Mouse (Mus musculus): ENCODE data around the gene Fastkd5. TPM values are rescaled to one million over a fixed set of nuclear protein-coding genes. Genes with fewer than 3 reads are reported as not detected.

Gene Fastkd5
- polyA plus RNA-seq, 1 experiment from 2014 or later = 23.8 TPM

GRCm38 (mm10) chr2:130595596-130595995, 34.2 kb downstream of the Fastkd5 start:
- H3K9me3 ChIP-seq (replicated peaks; ENCODE audit: control insufficient read depth, low read length) = no peaks in the 10 kb centered on the region
- DNase-seq (ENCODE audit: low spot score) (no peak), ATAC-seq (replicated peaks; ENCODE audit: insufficient number of reproducible peaks, low FRiP score, low TSS enrichment, low read depth) (no peak)
- H3K4me2 ChIP-seq (ENCODE audit: low read depth, low read length) = no peak overlapping the region
- H3K27ac ChIP-seq (replicated peaks; ENCODE audit: low read depth, low read length) = no peak overlapping the region
- 94% methylated on average over 1 of the region's 1 CpGs for WGBS
- H3K4me1 ChIP-seq (ENCODE audit: control insufficient read depth, insufficient read depth, low read length) = no peaks in the 10 kb centered on the region
- no peaks in the 10 kb centered on the region for H3K27me3 ChIP-seq (ENCODE audit: control insufficient read depth, insufficient read depth, low read length)
- H3K36me3 ChIP-seq (replicated peaks; ENCODE audit: control insufficient read depth, insufficient read depth, low read depth, low read length) = peaks cover 6% of the 10 kb centered on the region
- H3K4me3 ChIP-seq (ENCODE audit: low read depth, low read length) = no peak overlapping the region
- H3K9ac ChIP-seq (replicated peaks; ENCODE audit: low read length) = no peak overlapping the region

- H3K4me2 ChIP-seq (ENCODE audit: low read depth, low read length) = no peak overlapping the region
- DNase-seq (ENCODE audit: low spot score) (no peak), ATAC-seq (replicated peaks; ENCODE audit: insufficient number of reproducible peaks, low FRiP score, low TSS enrichment, low read depth) (no peak)
- H3K27ac ChIP-seq (replicated peaks; ENCODE audit: low read depth, low read length) = no peak overlapping the region
- H3K36me3 ChIP-seq (replicated peaks; ENCODE audit: control insufficient read depth, insufficient read depth, low read depth, low read length) = no peaks in the 10 kb centered on the region; the same call in 1 of the 2 replicates
- H3K9ac ChIP-seq (replicated peaks; ENCODE audit: low read length) = no peak overlapping the region
- no peak overlapping the region for H3K4me3 ChIP-seq (ENCODE audit: low read depth, low read length)
- H3K9me3 ChIP-seq (replicated peaks; ENCODE audit: control insufficient read depth, low read length) = no peaks in the 10 kb centered on the region
- 93% methylated on average over 2 of the region's 2 CpGs for WGBS
- no peaks in the 10 kb centered on the region for H3K27me3 ChIP-seq (ENCODE audit: control insufficient read depth, insufficient read depth, low read length)
- H3K4me1 ChIP-seq (ENCODE audit: control insufficient read depth, insufficient read depth, low read length) = no peaks in the 10 kb centered on the region
Observed at GRCm38 (mm10) chr2:130591016-130591415, 38.8 kb downstream of the Fastkd5 start.

GRCm38 (mm10) chr2:130589761-130590160, 40.1 kb downstream of the Fastkd5 start:
- no peak overlapping the region for H3K4me2 ChIP-seq (ENCODE audit: low read depth, low read length)
- no peaks in the 10 kb centered on the region for H3K4me1 ChIP-seq (ENCODE audit: control insufficient read depth, insufficient read depth, low read length)
- no peaks in the 10 kb centered on the region for H3K9me3 ChIP-seq (replicated peaks; ENCODE audit: control insufficient read depth, low read length)
- ATAC-seq (replicated peaks; ENCODE audit: insufficient number of reproducible peaks, low FRiP score, low TSS enrichment, low read depth) (no peak), DNase-seq (ENCODE audit: low spot score) (no peak)
- no peaks in the 10 kb centered on the region; the same call in 1 of the 2 replicates for H3K36me3 ChIP-seq (replicated peaks; ENCODE audit: control insufficient read depth, insufficient read depth, low read depth, low read length)
- H3K9ac ChIP-seq (replicated peaks; ENCODE audit: low read length) = no peak overlapping the region
- no peak overlapping the region for H3K27ac ChIP-seq (replicated peaks; ENCODE audit: low read depth, low read length)
- H3K27me3 ChIP-seq (ENCODE audit: control insufficient read depth, insufficient read depth, low read length) = no peaks in the 10 kb centered on the region
- 92% methylated on average over 2 of the region's 2 CpGs for WGBS
- no peak overlapping the region for H3K4me3 ChIP-seq (ENCODE audit: low read depth, low read length)

GRCm38 (mm10) chr2:130589157-130589556, 40.7 kb downstream of the Fastkd5 start:
- ATAC-seq (replicated peaks; ENCODE audit: insufficient number of reproducible peaks, low FRiP score, low TSS enrichment, low read depth) (no peak), DNase-seq (ENCODE audit: low spot score) (no peak)
- Histone ChIP-seq H3K9ac (replicated peaks; ENCODE audit: low read length) (no peak overlapping the region), H3K4me1 (ENCODE audit: control insufficient read depth, insufficient read depth, low read length) (no peaks in the 10 kb centered on the region), H3K27ac (replicated peaks; ENCODE audit: low read depth, low read length) (no peak overlapping the region), H3K9me3 (replicated peaks; ENCODE audit: control insufficient read depth, low read length) (no peaks in the 10 kb centered on the region), H3K4me2 (ENCODE audit: low read depth, low read length) (no peak overlapping the region), H3K36me3 (replicated peaks; ENCODE audit: control insufficient read depth, insufficient read depth, low read depth, low read length) (no peaks in the 10 kb centered on the region; the same call in 1 of the 2 replicates), H3K27me3 (ENCODE audit: control insufficient read depth, insufficient read depth, low read length) (no peaks in the 10 kb centered on the region), H3K4me3 (ENCODE audit: low read depth, low read length) (no peak overlapping the region)
- WGBS = 75% methylated on average over 4 of the region's 4 CpGs

GRCm38 (mm10) chr2:130588373-130588772, 41.5 kb downstream of the Fastkd5 start:
- no peak overlapping the region for H3K9ac ChIP-seq (replicated peaks; ENCODE audit: low read length)
- no peaks in the 10 kb centered on the region for H3K4me1 ChIP-seq (ENCODE audit: control insufficient read depth, insufficient read depth, low read length)
- DNase-seq (ENCODE audit: low spot score) (no peak), ATAC-seq (replicated peaks; ENCODE audit: insufficient number of reproducible peaks, low FRiP score, low TSS enrichment, low read depth) (no peak)
- H3K27me3 ChIP-seq (ENCODE audit: control insufficient read depth, insufficient read depth, low read length) = no peaks in the 10 kb centered on the region
- no peak overlapping the region for H3K4me3 ChIP-seq (ENCODE audit: low read depth, low read length)
- H3K36me3 ChIP-seq (replicated peaks; ENCODE audit: control insufficient read depth, insufficient read depth, low read depth, low read length) = no peaks in the 10 kb centered on the region; the same call in 1 of the 2 replicates
- no peak overlapping the region for H3K27ac ChIP-seq (replicated peaks; ENCODE audit: low read depth, low read length)
- 77% methylated on average over 2 of the region's 2 CpGs for WGBS
- H3K4me2 ChIP-seq (ENCODE audit: low read depth, low read length) = no peak overlapping the region
- H3K9me3 ChIP-seq (replicated peaks; ENCODE audit: control insufficient read depth, low read length) = no peaks in the 10 kb centered on the region

- 84% methylated on average over 6 of the region's 6 CpGs for WGBS
- Histone ChIP-seq H3K9me3 (replicated peaks; ENCODE audit: control insufficient read depth, low read length) (no peaks in the 10 kb centered on the region), H3K27ac (replicated peaks; ENCODE audit: low read depth, low read length) (no peak overlapping the region), H3K4me3 (ENCODE audit: low read depth, low read length) (no peak overlapping the region), H3K27me3 (ENCODE audit: control insufficient read depth, insufficient read depth, low read length) (peaks cover 20% of the 10 kb centered on the region), H3K4me2 (ENCODE audit: low read depth, low read length) (no peak overlapping the region), H3K36me3 (replicated peaks; ENCODE audit: control insufficient read depth, insufficient read depth, low read depth, low read length) (no peaks in the 10 kb centered on the region; the same call in 1 of the 2 replicates), H3K9ac (replicated peaks; ENCODE audit: low read length) (no peak overlapping the region), H3K4me1 (ENCODE audit: control insufficient read depth, insufficient read depth, low read length) (no peaks in the 10 kb centered on the region)
- ATAC-seq (replicated peaks; ENCODE audit: insufficient number of reproducible peaks, low FRiP score, low TSS enrichment, low read depth) (no peak), DNase-seq (ENCODE audit: low spot score) (no peak)
Observed at GRCm38 (mm10) chr2:130586016-130586415, 43.8 kb downstream of the Fastkd5 start.

GRCm38 (mm10) chr2:130583902-130584560, 45.8 kb downstream of the Fastkd5 start:
- Histone ChIP-seq H3K9ac (replicated peaks; ENCODE audit: low read length) (no peak overlapping the region), H3K27me3 (ENCODE audit: control insufficient read depth, insufficient read depth, low read length) (peaks cover 39% of the 10 kb centered on the region), H3K9me3 (replicated peaks; ENCODE audit: control insufficient read depth, low read length) (no peaks in the 10 kb centered on the region), H3K36me3 (replicated peaks; ENCODE audit: control insufficient read depth, insufficient read depth, low read depth, low read length) (no peaks in the 10 kb centered on the region), H3K4me3 (ENCODE audit: low read depth, low read length) (no peak overlapping the region), H3K4me2 (ENCODE audit: low read depth, low read length) (no peak overlapping the region), H3K4me1 (ENCODE audit: control insufficient read depth, insufficient read depth, low read length) (peaks cover 6% of the 10 kb centered on the region; the same call in 1 of the 2 replicates), H3K27ac (replicated peaks; ENCODE audit: low read depth, low read length) (no peak overlapping the region)
- WGBS = 84% methylated on average over 10 of the region's 10 CpGs
- DNase-seq (ENCODE audit: low spot score) (no peak), ATAC-seq (replicated peaks; ENCODE audit: insufficient number of reproducible peaks, low FRiP score, low TSS enrichment, low read depth) (no peak)

- ATAC-seq (replicated peaks; ENCODE audit: insufficient number of reproducible peaks, low FRiP score, low TSS enrichment, low read depth) (no peak), DNase-seq (ENCODE audit: low spot score) (no peak)
- Histone ChIP-seq H3K27me3 (ENCODE audit: control insufficient read depth, insufficient read depth, low read length) (peaks cover 51% of the 10 kb centered on the region), H3K9me3 (replicated peaks; ENCODE audit: control insufficient read depth, low read length) (no peaks in the 10 kb centered on the region), H3K36me3 (replicated peaks; ENCODE audit: control insufficient read depth, insufficient read depth, low read depth, low read length) (no peaks in the 10 kb centered on the region), H3K4me3 (ENCODE audit: low read depth, low read length) (no peak within 1 kb of the TSS), H3K9ac (replicated peaks; ENCODE audit: low read length) (no peak within 1 kb of the TSS), H3K27ac (replicated peaks; ENCODE audit: low read depth, low read length) (no peak within 1 kb of the TSS), H3K4me2 (ENCODE audit: low read depth, low read length) (no peak within 1 kb of the TSS), H3K4me1 (ENCODE audit: control insufficient read depth, insufficient read depth, low read length) (peaks cover 6% of the 10 kb centered on the region; the same call in 1 of the 2 replicates)
- 34% methylated on average over 10 of the region's 10 CpGs for WGBS
Observed at GRCm38 (mm10) chr2:130582552-130582951, 47.3 kb downstream of the Fastkd5 start, which contains the start of gene Avp. Gene Avp, minus strand, starts transcription at chr2:130582554.

Measured in embryonic facial prominence, embryonic 11.5 days (tissue).